Mouse (Mus musculus) thymus, adult 2 months (tissue): Measurements from ENCODE around the gene Usp17ld.

Experiments used
- CTCF ChIP-seq: fragments of 200-500 bp; IDR thresholded peaks from 2 replicates; pipeline ENCODE4 v1.5.1; 2012; ENCODE audit warnings: mild to moderate bottlenecking, control low read depth, low read length, moderate library complexity, borderline replicate concordance; ENCODE audit not compliant: control insufficient read depth, poor library complexity, insufficient read depth; ENCODE audit errors: extremely low read depth
- POLR2A ChIP-seq: fragments of 200-500 bp; IDR thresholded peaks from 2 replicates; pipeline ENCODE4 v1.6.1; 2012; ENCODE audit warnings: mild to moderate bottlenecking, low read length, control low read depth, moderate library complexity; ENCODE audit not compliant: control insufficient read depth, poor library complexity, insufficient read depth; ENCODE audit errors: extremely low read depth

- no peak for TF ChIP-seq CTCF
- TF ChIP-seq POLR2A: no peak
Observed at GRCm38 (mm10) chr7:103216696-103217095, 35.6 kb downstream of the Usp17ld start, which contains the start of gene Olfr594.
